Mouse (Mus musculus): ENCODE data around the gene Uba52.

GRCm38 (mm10) chr8:70492664-70493640, 17.6 kb downstream of the Uba52 start, which contains the start of gene Crlf1:
- no peak for TF ChIP-seq CTCF (IDR thresholded peaks at IDR 0.05; ENCODE audit: low read depth)
- no peak for TF ChIP-seq EP300 (IDR thresholded peaks at IDR 0.05; ENCODE audit: low read depth)

Data from heart, postnatal 0 days (tissue).